Mouse (Mus musculus): ENCODE measurements around the gene Mllt3. TPM values are rescaled to one million over a fixed set of nuclear protein-coding genes. Genes with fewer than 3 reads are reported as not detected.

Mllt3 gene
- total and polyA plus RNA-seq, 3 experiments: 3.0 to 30.0 (median 24.7) TPM

Other genes starting within 250 kb of the Mllt3 start
- 10 to 100 TPM; 19.9 to 22.2 TPM for gene Focad, start 61.3 kb upstream of the Mllt3 start, total RNA-seq (2021)
- gene Focad, start 61.3 kb upstream of the Mllt3 start, polyA plus RNA-seq (2012; rRNA removed): 7.9 and 8.1 TPM in 2 replicates

Data from adrenal gland, adult 2 months (tissue).